8 mouse cellular contexts compared by ENCODE assay signal in the genomic region with DNA sequence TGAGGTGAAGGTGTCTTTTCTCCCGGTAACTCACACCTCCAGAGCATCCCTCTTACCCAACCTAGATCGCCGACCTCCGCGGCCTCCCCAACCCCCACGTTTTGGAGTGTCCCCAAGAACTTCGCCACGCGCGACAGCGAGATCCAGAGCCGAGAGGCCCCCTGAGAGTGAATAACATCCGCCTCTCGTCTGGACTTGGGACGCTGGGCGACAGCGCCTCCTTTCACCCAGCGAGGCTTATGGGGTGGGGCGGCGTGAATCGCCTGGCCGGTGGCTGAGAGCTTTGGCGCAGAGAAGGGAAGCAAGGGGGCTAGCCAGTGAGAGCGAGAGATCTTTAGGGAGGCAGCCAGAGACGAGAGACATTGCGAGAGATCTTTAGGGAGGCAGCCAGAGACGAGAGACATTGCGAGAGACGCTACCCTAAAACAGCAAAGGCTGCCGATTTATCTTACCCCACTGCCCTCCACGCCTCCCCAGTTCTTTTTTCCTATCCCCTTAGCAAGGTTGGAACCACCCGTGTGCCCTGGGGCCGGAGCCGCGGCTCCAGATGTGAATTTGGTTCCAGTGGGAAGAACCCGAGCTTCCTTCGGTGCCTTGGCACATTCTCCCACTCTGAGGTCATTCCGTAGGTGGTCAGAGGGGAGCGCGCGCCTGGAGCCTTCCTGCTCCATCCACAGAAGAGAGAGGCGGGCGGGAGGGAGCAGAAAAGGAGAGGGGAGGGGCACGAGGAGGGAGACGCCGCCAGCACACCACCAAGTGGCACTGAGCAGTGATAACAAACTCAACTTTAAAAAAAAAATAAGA. TPM values are rescaled to one million over a fixed set of nuclear protein-coding genes. Genes with fewer than 3 reads are reported as not detected.
DNase-seq lines count a peak whose midpoint lies in the region; ATAC-seq and TF ChIP-seq lines count a peak whose summit lies in the region.

No protein-coding gene starts in this region.

- peak overlapping the region; percentile 68 to 81 for H3K4me3 ChIP-seq in MEL (ENCODE audit: control insufficient read depth in 1 of 2, insufficient read depth in 1 of 2, low read depth in 2 of 2, low read length in 2 of 2)
- peak overlapping the region; percentile 61 for H3K4me3 ChIP-seq in brown adipose tissue, adult 24 weeks (ENCODE audit: insufficient read depth, low read depth, low read length)
- peak overlapping the region; percentile 92 for H3K4me3 ChIP-seq in forebrain, embryonic 14.5 days (ENCODE audit: low read depth, low read length)
- peak overlapping the region; percentile 86 for H3K4me3 ChIP-seq in lung, embryonic 15.5 days

- peak; percentile 71 for DNase-seq in MEL (ENCODE audit: low read depth, low spot score)
- DNase-seq in forebrain, embryonic 14.5 days (ENCODE audit: low spot score), result peak; percentile 83
- peak; percentile 82 to 85 for DNase-seq in heart, postnatal 14 days
- DNase-seq in kidney, postnatal 36 days, result peak; percentile 81 to 83
- DNase-seq in ovary, postnatal 36 days (ENCODE audit: low spot score), result peak; percentile 62
- DNase-seq in yolk sac, embryonic 10.5 days (ENCODE audit: low spot score), result peak; percentile 75

- H3K27ac ChIP-seq in MEL (ENCODE audit: control insufficient read depth, low read depth, low read length), result no peak overlapping the region
- peak overlapping the region; percentile 97 for H3K27ac ChIP-seq in brown adipose tissue, adult 24 weeks (replicated peaks; ENCODE audit: low read depth, low read length)
- H3K27ac ChIP-seq in forebrain, embryonic 14.5 days (ENCODE audit: low read depth, low read length), result peak overlapping the region; percentile 65; the same call in 1 of the 2 replicates
- H3K27ac ChIP-seq in lung, embryonic 15.5 days, result peak overlapping the region; percentile 97

- no peaks in the 10 kb centered on the region for H3K9me3 ChIP-seq in MEL (replicated peaks; ENCODE audit: insufficient read depth, low read length)
- no peaks in the 10 kb centered on the region for H3K9me3 ChIP-seq in forebrain, embryonic 14.5 days (replicated peaks; ENCODE audit: control insufficient read depth, low read length)
- no peaks in the 10 kb centered on the region for H3K9me3 ChIP-seq in lung, embryonic 15.5 days

- TF ChIP-seq CTCF in MEL (IDR thresholded peaks at IDR 0.05 in 2 of 3, conservative IDR thresholded peaks at IDR 0.05 in 1 of 3; ENCODE audit: control insufficient read depth in 1 of 3, insufficient read depth in 1 of 3, low read depth in 2 of 3, low read length in 3 of 3, poor library complexity in 1 of 3, severe bottlenecking in 1 of 3), result peak in 2 of 3 experiments; percentile 11 to 17; a peak in 2 of 6 replicates

- peaks cover 0 to 5% of the 10 kb centered on the region in 2 experiments; a peak in 2 of 4 replicates for H3K36me3 ChIP-seq in MEL (ENCODE audit: control insufficient read depth in 1 of 2, insufficient read depth in 2 of 2, low read length in 2 of 2)
- no peaks in the 10 kb centered on the region for H3K36me3 ChIP-seq in forebrain, embryonic 14.5 days (ENCODE audit: control insufficient read depth, insufficient read depth, low read length)
- H3K36me3 ChIP-seq in lung, embryonic 15.5 days, result no peaks in the 10 kb centered on the region

- under 1% methylated on average over 44 of the region's 46 CpGs for WGBS in forebrain, embryonic 14.5 days
- under 1% methylated on average over 46 of the region's 46 CpGs for WGBS in lung, embryonic 15.5 days

- peak overlapping the region; percentile 87 for H3K4me2 ChIP-seq in forebrain, embryonic 14.5 days (ENCODE audit: low read length)
- peak overlapping the region; percentile 98 for H3K4me2 ChIP-seq in lung, embryonic 15.5 days

- no peaks in the 10 kb centered on the region for H3K27me3 ChIP-seq in MEL (ENCODE audit: control insufficient read depth in 1 of 2, insufficient read depth in 2 of 2, low read length in 2 of 2)
- no peaks in the 10 kb centered on the region for H3K27me3 ChIP-seq in forebrain, embryonic 14.5 days (replicated peaks; ENCODE audit: control insufficient read depth, insufficient read depth, low read length)
- no peaks in the 10 kb centered on the region for H3K27me3 ChIP-seq in lung, embryonic 15.5 days

- H3K79me2 ChIP-seq in MEL (ENCODE audit: control insufficient read depth, insufficient read depth, low read length, poor library complexity), result no peaks in the 10 kb centered on the region

- no peak for ATAC-seq in forebrain, embryonic 14.5 days
- ATAC-seq in lung, embryonic 15.5 days (ENCODE audit: borderline replicate concordance, extremely low read depth, low FRiP score, low TSS enrichment), result peak; percentile 27; the same call in 1 of the 2 replicates

- no peak for TF ChIP-seq RAD21 in MEL (IDR thresholded peaks at IDR 0.05; ENCODE audit: low read depth, low read length)

- intact Hi-C loops in heart, postnatal 14 days (cut with DNase I), result loop anchor here (1.0 to 10.0 kb wide), 4 partner anchors 29 to 242 kb away; no protein-coding TSS in a partner anchor

- H3K9ac ChIP-seq in MEL (ENCODE audit: control insufficient read depth, low read depth, low read length, poor library complexity, severe bottlenecking), result peak overlapping the region; percentile 57
- H3K9ac ChIP-seq in forebrain, embryonic 14.5 days (ENCODE audit: low read length), result peak overlapping the region; percentile 66
- H3K9ac ChIP-seq in lung, embryonic 15.5 days, result peak overlapping the region; percentile 75

- no peak for TF ChIP-seq EP300 in MEL (IDR thresholded peaks at IDR 0.05; ENCODE audit: low read depth in 1 of 2, low read length in 2 of 2)

- H3K4me1 ChIP-seq in MEL (ENCODE audit: control insufficient read depth in 1 of 2, insufficient read depth in 2 of 2, low read length in 2 of 2), result peaks cover 0 to 12% of the 10 kb centered on the region in 2 experiments; a peak in 3 of 4 replicates
- H3K4me1 ChIP-seq in brown adipose tissue, adult 24 weeks (ENCODE audit: control insufficient read depth, insufficient read depth, insufficient read length, low read length), result peaks cover 4% of the 10 kb centered on the region
- H3K4me1 ChIP-seq in forebrain, embryonic 14.5 days (ENCODE audit: control insufficient read depth, insufficient read depth, low read length), result peaks cover 16% of the 10 kb centered on the region; the same call in 1 of the 2 replicates
- peaks cover 31% of the 10 kb centered on the region for H3K4me1 ChIP-seq in lung, embryonic 15.5 days

- no peak for TF ChIP-seq POLR2A in MEL (IDR thresholded peaks at IDR 0.05; ENCODE audit: control insufficient read depth in 1 of 2, insufficient read depth in 1 of 2, low read depth in 1 of 2, low read length in 2 of 2, poor library complexity in 1 of 2)

TF ChIP-seq in MEL, 35 proteins besides CTCF, POLR2A, EP300 and RAD21:
- TF ChIP-seq ZNF384 (IDR thresholded peaks at IDR 0.05; ENCODE audit: low read depth, low read length), result peak; percentile 85
- TF ChIP-seq MAX (IDR thresholded peaks at IDR 0.05; ENCODE audit: low read length), result 0 out of 2 replicates have a peak, but pooled peaks have one; percentile 32
- TF ChIP-seq HCFC1 (IDR thresholded peaks at IDR 0.05; ENCODE audit: low read depth, low read length), result no peak
- TF ChIP-seq SIN3A (IDR thresholded peaks at IDR 0.05; ENCODE audit: low read length), result peak; percentile 14; the same call in 1 of the 2 replicates
- no peak for TF ChIP-seq USF2 (IDR thresholded peaks at IDR 0.05; ENCODE audit: borderline replicate concordance in 1 of 2, insufficient read depth in 1 of 2, low read depth in 1 of 2, low read length in 2 of 2)
- TF ChIP-seq MYB (IDR thresholded peaks at IDR 0.05; ENCODE audit: low read depth, low read length), result no peak
- TF ChIP-seq ZMIZ1 (IDR thresholded peaks at IDR 0.05; ENCODE audit: low read depth, low read length), result no peak
- peak; percentile 87 for TF ChIP-seq MAZ (IDR thresholded peaks at IDR 0.05; ENCODE audit: low read depth, low read length)
- TF ChIP-seq POLR2AphosphoS5 (IDR thresholded peaks at IDR 0.05; ENCODE audit: borderline replicate concordance, low read depth, low read length), result no peak
- TF ChIP-seq MXI1 (IDR thresholded peaks at IDR 0.05; ENCODE audit: low read depth, low read length), result peak; percentile 32
- 0 out of 2 replicates have a peak, but pooled peaks have one; percentile 61 for TF ChIP-seq CHD1 (IDR thresholded peaks at IDR 0.05; ENCODE audit: low read depth, low read length)

RNA-seq across cellular contexts. Expression of a gene that starts 3.7 kb away (rescaled TPM):
- not detected in 2 replicates for total RNA-seq in MEL (2012; rRNA removed)
- polyA plus RNA-seq in MEL (2012; ENCODE audit: insufficient read depth in 1 of 2, insufficient read length in 2 of 2, low read depth in 1 of 2, low replicate concordance in 2 of 2, missing spikeins in 1 of 2), result under 1 TPM in 1 of 2 experiments, not detected in 1; 0.06 TPM
- 2.5 and 3.5 TPM in 2 replicates for polyA plus RNA-seq in brown adipose tissue, adult 24 weeks (2012; ENCODE audit: insufficient read depth, insufficient read length, missing spikeins)
- 3.0 and 3.6 TPM in 2 replicates for polyA plus RNA-seq in forebrain, embryonic 14.5 days (2014; fragmentation: Nextera tagmentation; extraction: Ambion mirVana)
- 1 to 10 TPM; 5.8 to 6.3 TPM for total RNA-seq in heart, postnatal 14 days (2021)
- polyA plus RNA-seq in lung, embryonic 15.5 days (2015; fragmentation: Nextera tagmentation; extraction: Ambion mirVana), result 2.0 and 2.8 TPM in 2 replicates

RNA-seq across cellular contexts. Expression of a gene that starts 54.5 kb away (rescaled TPM):
- 139 and 159 TPM in 2 replicates for total RNA-seq in MEL (2012; rRNA removed)
- 100 to 1,000 TPM in 1 of 2 experiments, not detected in 1; 382 TPM for polyA plus RNA-seq in MEL (2012; ENCODE audit: insufficient read depth in 1 of 2, insufficient read length in 2 of 2, low read depth in 1 of 2, low replicate concordance in 2 of 2, missing spikeins in 1 of 2)
- polyA plus RNA-seq in brown adipose tissue, adult 24 weeks (2012; ENCODE audit: insufficient read depth, insufficient read length, missing spikeins), result 83.8 and 94.3 TPM in 2 replicates
- polyA plus RNA-seq in forebrain, embryonic 14.5 days (2014; fragmentation: Nextera tagmentation; extraction: Ambion mirVana), result 66.6 and 88.4 TPM in 2 replicates
- 100 to 1,000 TPM in 1 of 2 experiments, 10 to 100 TPM in 1; 99.1 to 109 TPM for total RNA-seq in heart, postnatal 14 days (2021)
- polyA plus RNA-seq in lung, embryonic 15.5 days (2015; fragmentation: Nextera tagmentation; extraction: Ambion mirVana), result 164 and 165 TPM in 2 replicates

RNA-seq across cellular contexts. Expression of a gene that starts 54.7 kb away (rescaled TPM):
- 22.0 and 23.9 TPM in 2 replicates for total RNA-seq in MEL (2012; rRNA removed)
- polyA plus RNA-seq in MEL (2012; ENCODE audit: insufficient read depth in 1 of 2, insufficient read length in 2 of 2, low read depth in 1 of 2, low replicate concordance in 2 of 2, missing spikeins in 1 of 2), result 10 to 100 TPM in 1 of 2 experiments, not detected in 1; 93.9 TPM
- 378 and 560 TPM in 2 replicates for polyA plus RNA-seq in brown adipose tissue, adult 24 weeks (2012; ENCODE audit: insufficient read depth, insufficient read length, missing spikeins)
- 26.8 and 31.9 TPM in 2 replicates for polyA plus RNA-seq in forebrain, embryonic 14.5 days (2014; fragmentation: Nextera tagmentation; extraction: Ambion mirVana)
- total RNA-seq in heart, postnatal 14 days (2021), result 100 to 1,000 TPM; 441 to 477 TPM
- 32.0 and 34.1 TPM in 2 replicates for polyA plus RNA-seq in lung, embryonic 15.5 days (2015; fragmentation: Nextera tagmentation; extraction: Ambion mirVana)
